Mouse (Mus musculus) heart, postnatal 0 days (tissue): ENCODE results near the gene Hpcal1. TPM values are rescaled to one million over a fixed set of nuclear protein-coding genes. Genes with fewer than 3 reads are reported as not detected.
"Not testable (repeated sequence)": the region's sequence is repeated elsewhere in the genome, so short reads cannot be mapped to it uniquely, and the experiment has no call there.

ENCODE experiments used
- ATAC-seq: fragments of 200-750 bp; cut with Nextera tagmentation; 2 replicates; pipeline ENCODE4 v1.8.0; 2017; ENCODE audit warnings: low read depth, moderate number of reproducible peaks, moderate library complexity; ENCODE audit not compliant: insufficient read depth
- DNase-seq: peaks from one replicate; pipeline ENCODE4 v3.0.0-alpha.2; 2016; ENCODE audit warnings: low spot score
- H3K27ac ChIP-seq: fragments of 300-500 bp; sonication (generic); 2 replicates; pipeline ENCODE4 v1.5.1; 2014; ENCODE audit warnings: low read depth, mild to moderate bottlenecking
- H3K27me3 ChIP-seq: fragments of 300-500 bp; sonication (generic); 2 replicates; pipeline ENCODE4 v1.6.1; 2014; ENCODE audit warnings: low read length, mixed read lengths; ENCODE audit not compliant: control insufficient read depth, insufficient read depth
- H3K36me3 ChIP-seq: fragments of 300-500 bp; sonication (generic); replicated peaks from 2 replicates; pipeline ENCODE4 v1.6.1; 2014; ENCODE audit warnings: low read length, mixed read lengths; ENCODE audit not compliant: control insufficient read depth, insufficient read depth
- H3K4me1 ChIP-seq: fragments of 300-500 bp; sonication (generic); 2 replicates; pipeline ENCODE4 v1.6.1; 2014; ENCODE audit warnings: antibody characterized with exemption; ENCODE audit not compliant: control insufficient read depth, insufficient read depth
- H3K4me2 ChIP-seq: fragments of 300-500 bp; sonication (generic); 2 replicates; pipeline ENCODE4 v1.6.1; 2014; ENCODE audit warnings: low read depth, mild to moderate bottlenecking, low read length, moderate library complexity
- H3K4me3 ChIP-seq: fragments of 300-500 bp; sonication (generic); 2 replicates; pipeline ENCODE4 v1.5.1; 2014; ENCODE audit warnings: low read depth, low read length
- H3K9ac ChIP-seq: fragments of 300-500 bp; sonication (generic); replicated peaks from 2 replicates; pipeline ENCODE4 v1.6.1; 2014; ENCODE audit warnings: low read depth, low read length, mixed read lengths
- H3K9me3 ChIP-seq: fragments of 300-500 bp; sonication (generic); replicated peaks from 2 replicates; pipeline ENCODE4 v1.6.1; 2016; ENCODE audit warnings: low read length; ENCODE audit not compliant: control insufficient read depth
- CTCF ChIP-seq: IDR thresholded peaks from 2 replicates; pipeline ENCODE4 v1.5.1; 2016; ENCODE audit warnings: antibody characterized with exemption, control low read depth, low read depth
- EP300 ChIP-seq: IDR thresholded peaks from 2 replicates; pipeline ENCODE4 v1.6.1; 2016; ENCODE audit warnings: antibody characterized with exemption, low read depth
- WGBS: fragments of 180-500 bp; shearing (Covaris S2); extraction: QIAGEN DNeasy Blood & Tissue Kit; methylation state at CpG from one replicate; pipeline ENCODE4 v1.1.7; 2014; 5-methylcytosine and 5-hydroxymethylcytosine counted together
- polyA plus RNA-seq: library from polyadenylated mRNA; unstranded; fragments of >200 nt; fragmentation: Nextera tagmentation; extraction: Ambion mirVana; gene quantifications from 2 replicates; pipeline ENCODE4 v1.2.1, GENCODE M21; 2015
- total RNA-seq: library from RNA; depleted of rRNA; stranded (reverse); fragments of >200 nt; gene quantifications from 2 replicates; pipeline ENCODE4 v1.2.3, GENCODE M21; 2014; ENCODE audit warnings: low replicate concordance

The Hpcal1 gene
- total and polyA plus RNA-seq, 2 experiments from 2014 or later: 14.8 to 22.5 TPM

- Histone ChIP-seq H3K4me1 (peaks cover 11% of the 10 kb centered on the region), H3K36me3 (no peaks in the 10 kb centered on the region), H3K27me3 (no peaks in the 10 kb centered on the region), H3K9me3 (no peaks in the 10 kb centered on the region), H3K27ac (no peak overlapping the region), H3K4me2 (no peak overlapping the region), H3K4me3 (no peak overlapping the region), H3K9ac (no peak overlapping the region)
- peak; percentile 17; the same call in 1 of the 2 replicates for ATAC-seq
- TF ChIP-seq CTCF (no peak), EP300 (no peak)
- 69% methylated on average over 3 of the region's 3 CpGs for whole genome bisulfite sequencing
- DNase-seq: no peak
Measured at GRCm38 (mm10) chr12:17764005-17764404, 73.3 kb downstream of the Hpcal1 start.

- H3K4me3 ChIP-seq, H3K9me3 ChIP-seq, H3K4me2 ChIP-seq, H3K9ac ChIP-seq, DNase-seq, H3K27me3 ChIP-seq, ATAC-seq, H3K27ac ChIP-seq, H3K36me3 ChIP-seq: not testable (repeated sequence)
- TF ChIP-seq EP300: peak; percentile 65; the same call in 1 of the 2 replicates
- H3K4me1 ChIP-seq: peaks cover 31% of the 10 kb centered on the region
- 52% methylated on average over 1 of the region's 1 CpGs for WGBS
Measured at GRCm38 (mm10) chr12:17767567-17767966, 76.9 kb downstream of the Hpcal1 start.

GRCm38 (mm10) chr12:17769476-17770172, 79.0 kb downstream of the Hpcal1 start:
- 9% methylated on average over 2 of the region's 2 CpGs for WGBS
- TF ChIP-seq CTCF (no peak), EP300 (peak; percentile 94)
- DNase-seq (peak; percentile 94), ATAC-seq (peak; percentile 96)
- Histone ChIP-seq H3K4me2 (no peak overlapping the region), H3K27me3 (no peaks in the 10 kb centered on the region), H3K9ac (no peak overlapping the region), H3K27ac (peak overlapping the region; percentile 80), H3K36me3 (no peaks in the 10 kb centered on the region), H3K9me3 (no peaks in the 10 kb centered on the region), H3K4me1 (peaks cover 26% of the 10 kb centered on the region), H3K4me3 (no peak overlapping the region)

- Histone ChIP-seq H3K9ac (no peak overlapping the region), H3K9me3 (no peaks in the 10 kb centered on the region), H3K36me3 (no peaks in the 10 kb centered on the region), H3K4me3 (no peak overlapping the region), H3K4me2 (no peak overlapping the region), H3K27me3 (no peaks in the 10 kb centered on the region), H3K27ac (peak overlapping the region; percentile 80; the same call in 1 of the 2 replicates), H3K4me1 (peaks cover 26% of the 10 kb centered on the region)
- DNase-seq: no peak
- no peak for ATAC-seq
- TF ChIP-seq EP300: no peak
- WGBS: 51% methylated on average over 2 of the region's 2 CpGs
Measured at GRCm38 (mm10) chr12:17770538-17770937, 79.9 kb downstream of the Hpcal1 start.

DNA sequence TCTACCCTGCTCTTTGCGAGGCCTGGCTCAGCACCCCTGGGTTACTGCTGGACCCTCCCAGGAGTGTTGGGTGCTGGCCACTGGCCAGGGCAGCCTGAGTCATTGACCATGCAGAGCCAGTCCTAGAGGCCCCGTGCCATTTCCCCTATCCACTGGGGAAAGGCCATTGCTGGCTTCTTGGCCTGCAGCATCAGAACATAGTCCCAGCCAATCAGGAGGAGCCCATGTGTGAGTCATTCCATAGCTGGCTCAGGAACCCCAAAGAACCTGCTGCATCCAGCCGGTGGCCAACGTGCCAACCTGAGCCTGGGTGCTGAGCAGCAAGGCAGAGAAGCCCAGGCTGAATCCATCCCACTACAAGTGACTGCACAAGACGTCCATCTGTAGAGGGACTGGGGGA, 83.1 kb downstream of the Hpcal1 start:
- H3K27ac ChIP-seq, ATAC-seq, H3K27me3 ChIP-seq, H3K9ac ChIP-seq, H3K9me3 ChIP-seq, H3K36me3 ChIP-seq, H3K4me3 ChIP-seq, H3K4me2 ChIP-seq, DNase-seq: not testable (repeated sequence)
- peaks cover 23% of the 10 kb centered on the region for H3K4me1 ChIP-seq
- WGBS: 64% methylated on average over 5 of the region's 5 CpGs

DNA sequence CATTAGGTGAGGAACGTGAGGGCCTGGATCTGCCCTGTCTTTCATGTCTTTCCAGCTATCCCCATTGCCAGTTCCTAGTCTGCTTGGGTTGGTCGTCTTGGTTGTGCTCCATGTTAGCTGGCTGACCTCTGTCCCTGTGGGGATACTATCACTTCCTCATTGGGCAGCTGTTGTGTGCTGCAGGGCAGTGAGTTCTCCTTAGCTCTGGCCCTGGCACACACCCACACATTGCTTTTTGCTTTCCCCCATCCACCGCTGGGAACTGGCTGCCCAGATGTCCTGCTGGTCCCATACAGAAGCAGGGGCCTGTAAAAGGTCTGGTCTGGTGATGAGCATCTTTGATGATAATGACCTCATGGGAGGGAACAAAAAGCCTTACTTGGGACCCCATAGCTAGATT, 84.2 kb downstream of the Hpcal1 start:
- not testable (repeated sequence) for ATAC-seq

More for the DNA sequence above, 84.2 kb downstream of the Hpcal1 start:
- peaks cover 13% of the 10 kb centered on the region for H3K4me1 ChIP-seq
- not testable (repeated sequence) for H3K4me3 ChIP-seq, DNase-seq, H3K36me3 ChIP-seq, H3K4me2 ChIP-seq, H3K9me3 ChIP-seq, H3K9ac ChIP-seq, H3K27me3 ChIP-seq, H3K27ac ChIP-seq
- WGBS: 64% methylated on average over 3 of the region's 3 CpGs
